Mouse (Mus musculus) midbrain, embryonic 13.5 days (tissue): ENCODE data around the gene Gm2310. TPM values are rescaled to one million over a fixed set of nuclear protein-coding genes. Genes with fewer than 3 reads are reported as not detected.
A peak's percentile ranks its signal among the peaks of the same experiment; 100 is the strongest.
"Not testable (repeated sequence)": the region's sequence is repeated elsewhere in the genome, so short reads cannot be mapped to it uniquely, and the experiment has no call there.

Experiments
- ATAC-seq: fragments of 200-750 bp; cut with Nextera tagmentation; 2 replicates; pipeline ENCODE4 v1.8.0; 2017; ENCODE audit warnings: mild to moderate bottlenecking, moderate TSS enrichment, moderate library complexity
- H3K27ac ChIP-seq: fragments of 300-500 bp; sonication (generic); 2 replicates; pipeline ENCODE4 v1.5.1; 2015; ENCODE audit warnings: inconsistent platforms, mild to moderate bottlenecking, moderate library complexity
- H3K27me3 ChIP-seq: fragments of 300-500 bp; sonication (generic); 2 replicates; pipeline ENCODE4 v1.6.1; 2015; ENCODE audit warnings: mild to moderate bottlenecking, inconsistent platforms
- H3K36me3 ChIP-seq: fragments of 300-500 bp; sonication (generic); 2 replicates; pipeline ENCODE4 v1.6.1; 2015; ENCODE audit warnings: mild to moderate bottlenecking, inconsistent platforms
- H3K4me1 ChIP-seq: fragments of 300-500 bp; sonication (generic); replicated peaks from 2 replicates; pipeline ENCODE4 v1.6.1; 2015; ENCODE audit warnings: inconsistent platforms
- H3K4me2 ChIP-seq: fragments of 300-500 bp; sonication (generic); replicated peaks from 2 replicates; pipeline ENCODE4 v1.6.1; 2015; ENCODE audit warnings: moderate library complexity, mild to moderate bottlenecking, inconsistent platforms
- H3K4me3 ChIP-seq: fragments of 300-500 bp; sonication (generic); replicated peaks from 2 replicates; pipeline ENCODE4 v1.5.1; 2015; ENCODE audit warnings: mild to moderate bottlenecking, inconsistent platforms
- H3K9ac ChIP-seq: fragments of 300-500 bp; sonication (generic); replicated peaks from 2 replicates; pipeline ENCODE4 v1.6.1; 2015; ENCODE audit warnings: mild to moderate bottlenecking, inconsistent platforms
- H3K9me3 ChIP-seq: fragments of 300-500 bp; sonication (generic); 2 replicates; pipeline ENCODE4 v1.6.1; 2016; ENCODE audit warnings: mild to moderate bottlenecking, inconsistent platforms
- WGBS: fragments of 180-500 bp; shearing (Covaris S2); methylation state at CpG from one replicate; pipeline ENCODE4 v1.1.7; 2015; 5-methylcytosine and 5-hydroxymethylcytosine counted together
- polyA plus RNA-seq: library from polyadenylated mRNA; unstranded; fragments of >200 nt; fragmentation: Nextera tagmentation; extraction: Ambion mirVana; gene quantifications from 2 replicates; pipeline ENCODE4 v1.2.1, GENCODE M21; 2015

The Gm2310 gene
- not detected in 2 replicates for polyA plus RNA-seq

- not testable (repeated sequence) for H3K36me3 ChIP-seq, H3K4me2 ChIP-seq, H3K27me3 ChIP-seq, H3K27ac ChIP-seq, H3K9ac ChIP-seq, H3K4me1 ChIP-seq, H3K4me3 ChIP-seq, ATAC-seq, H3K9me3 ChIP-seq
Measured at GRCm38 (mm10) chr15:8519853-8520252, at the start of gene Gm2310. Gm2310 (minus strand) TSS chr15:8519953.

GRCm38 (mm10) chr15:8568645-8569528, 49.1 kb upstream of the Gm2310 start:
- peak overlapping the region; percentile 57 for H3K4me3 ChIP-seq
- H3K27ac ChIP-seq, result no peak overlapping the region
- peak; percentile 88 for ATAC-seq
- peaks cover 27% of the 10 kb centered on the region for H3K27me3 ChIP-seq
- H3K4me2 ChIP-seq, result peak overlapping the region; percentile 88
- peak overlapping the region; percentile 62 for H3K9ac ChIP-seq
- under 1% methylated on average over 61 of the region's 61 CpGs for WGBS
- peaks cover 10% of the 10 kb centered on the region for H3K4me1 ChIP-seq
- no peaks in the 10 kb centered on the region for H3K36me3 ChIP-seq
- no peaks in the 10 kb centered on the region for H3K9me3 ChIP-seq

GRCm38 (mm10) chr15:8568286-8568644, 48.5 kb upstream of the Gm2310 start:
- Histone ChIP-seq H3K4me1 (peaks cover 10% of the 10 kb centered on the region), H3K4me3 (peak overlapping the region; percentile 57), H3K9me3 (no peaks in the 10 kb centered on the region), H3K4me2 (peak overlapping the region; percentile 88), H3K9ac (peak overlapping the region; percentile 62), H3K36me3 (no peaks in the 10 kb centered on the region), H3K27ac (no peak overlapping the region), H3K27me3 (peaks cover 27% of the 10 kb centered on the region)
- 6% methylated on average over 7 of the region's 7 CpGs for WGBS
- no peak; the same call in 1 of the 2 replicates for ATAC-seq

GRCm38 (mm10) chr15:8565416-8565815, 45.7 kb upstream of the Gm2310 start:
- ATAC-seq, result no peak
- no peak overlapping the region for H3K4me3 ChIP-seq
- no peak overlapping the region for H3K27ac ChIP-seq
- H3K4me2 ChIP-seq, result no peak overlapping the region
- H3K4me1 ChIP-seq, result peaks cover 10% of the 10 kb centered on the region
- no peaks in the 10 kb centered on the region for H3K36me3 ChIP-seq
- no peak overlapping the region for H3K9ac ChIP-seq
- H3K9me3 ChIP-seq, result no peaks in the 10 kb centered on the region
- peaks cover 16% of the 10 kb centered on the region for H3K27me3 ChIP-seq
- WGBS, result 51% methylated on average over 6 of the region's 6 CpGs

- no peak overlapping the region for H3K9ac ChIP-seq
- no peak overlapping the region for H3K4me2 ChIP-seq
- no peaks in the 10 kb centered on the region for H3K9me3 ChIP-seq
- 94% methylated on average over 3 of the region's 3 CpGs for WGBS
- no peak overlapping the region for H3K4me3 ChIP-seq
- peaks cover 7% of the 10 kb centered on the region for H3K4me1 ChIP-seq
- H3K36me3 ChIP-seq, result no peaks in the 10 kb centered on the region
- peaks cover 15% of the 10 kb centered on the region for H3K27me3 ChIP-seq
- ATAC-seq, result no peak
- no peak overlapping the region for H3K27ac ChIP-seq
Measured at GRCm38 (mm10) chr15:8564331-8564730, 44.6 kb upstream of the Gm2310 start.

GRCm38 (mm10) chr15:8563423-8564194, 43.9 kb upstream of the Gm2310 start:
- Histone ChIP-seq H3K4me1 (peaks cover 5% of the 10 kb centered on the region), H3K4me3 (no peak overlapping the region), H3K4me2 (no peak overlapping the region), H3K9me3 (no peaks in the 10 kb centered on the region), H3K36me3 (no peaks in the 10 kb centered on the region), H3K27me3 (peaks cover 13% of the 10 kb centered on the region), H3K9ac (no peak overlapping the region), H3K27ac (no peak overlapping the region)
- 96% methylated on average over 1 of the region's 1 CpGs for WGBS
- no peak for ATAC-seq

- ATAC-seq, result no peak
- no peak overlapping the region for H3K27ac ChIP-seq
- H3K4me1 ChIP-seq, result no peaks in the 10 kb centered on the region
- H3K9ac ChIP-seq, result no peak overlapping the region
- H3K27me3 ChIP-seq, result peaks cover 5% of the 10 kb centered on the region
- 91% methylated on average over 7 of the region's 7 CpGs for WGBS
- H3K4me3 ChIP-seq, result no peak overlapping the region
- no peaks in the 10 kb centered on the region for H3K36me3 ChIP-seq
- H3K4me2 ChIP-seq, result no peak overlapping the region
- H3K9me3 ChIP-seq, result no peaks in the 10 kb centered on the region
Measured at GRCm38 (mm10) chr15:8562776-8563175, 43.0 kb upstream of the Gm2310 start.

- Histone ChIP-seq H3K27ac (no peak overlapping the region), H3K27me3 (no peaks in the 10 kb centered on the region), H3K9ac (no peak overlapping the region), H3K4me3 (no peak overlapping the region), H3K4me2 (no peak overlapping the region), H3K4me1 (0 out of 2 replicates have a peak, but pooled peaks cover 4% of the 10 kb centered on the region), H3K36me3 (no peaks in the 10 kb centered on the region), H3K9me3 (no peaks in the 10 kb centered on the region)
- WGBS, result 52% methylated on average over 5 of the region's 5 CpGs
- ATAC-seq, result no peak
Measured at GRCm38 (mm10) chr15:8531201-8531600, 11.4 kb upstream of the Gm2310 start.

GRCm38 (mm10) chr15:8512957-8513356, 6.8 kb downstream of the Gm2310 start:
- no peak overlapping the region for H3K4me2 ChIP-seq
- no peaks in the 10 kb centered on the region for H3K4me1 ChIP-seq
- H3K36me3 ChIP-seq, result no peaks in the 10 kb centered on the region
- H3K9me3 ChIP-seq, result no peaks in the 10 kb centered on the region
- H3K27me3 ChIP-seq, result no peaks in the 10 kb centered on the region
- no peak for ATAC-seq
- H3K9ac ChIP-seq, result no peak overlapping the region
- no peak overlapping the region for H3K4me3 ChIP-seq
- WGBS, result 66% methylated on average over 5 of the region's 5 CpGs
- no peak overlapping the region for H3K27ac ChIP-seq

- no peaks in the 10 kb centered on the region for H3K27me3 ChIP-seq
- no peaks in the 10 kb centered on the region for H3K9me3 ChIP-seq
- H3K27ac ChIP-seq, result no peak overlapping the region
- no peaks in the 10 kb centered on the region for H3K4me1 ChIP-seq
- no peak for ATAC-seq
- H3K4me3 ChIP-seq, result no peak overlapping the region
- H3K9ac ChIP-seq, result no peak overlapping the region
- 78% methylated on average over 9 of the region's 9 CpGs for WGBS
- no peak overlapping the region for H3K4me2 ChIP-seq
- no peaks in the 10 kb centered on the region for H3K36me3 ChIP-seq
Measured at GRCm38 (mm10) chr15:8511861-8512260, 7.9 kb downstream of the Gm2310 start.

GRCm38 (mm10) chr15:8502431-8502830, 17.3 kb downstream of the Gm2310 start:
- no peak overlapping the region for H3K27ac ChIP-seq
- H3K9me3 ChIP-seq, result no peaks in the 10 kb centered on the region
- no peaks in the 10 kb centered on the region for H3K36me3 ChIP-seq
- no peaks in the 10 kb centered on the region for H3K4me1 ChIP-seq
- H3K27me3 ChIP-seq, result no peaks in the 10 kb centered on the region
- no peak for ATAC-seq
- H3K4me3 ChIP-seq, result no peak overlapping the region
- H3K4me2 ChIP-seq, result no peak overlapping the region
- WGBS, result 94% methylated on average over 2 of the region's 2 CpGs
- no peak overlapping the region for H3K9ac ChIP-seq

GRCm38 (mm10) chr15:8485261-8485660, 34.5 kb downstream of the Gm2310 start:
- no peak overlapping the region for H3K27ac ChIP-seq
- no peak for ATAC-seq
- H3K36me3 ChIP-seq, result no peaks in the 10 kb centered on the region
- H3K4me3 ChIP-seq, result no peak overlapping the region
- WGBS, result 86% methylated on average over 6 of the region's 6 CpGs
- H3K4me1 ChIP-seq, result no peaks in the 10 kb centered on the region
- H3K4me2 ChIP-seq, result no peak overlapping the region
- no peaks in the 10 kb centered on the region; the same call in 1 of the 2 replicates for H3K9me3 ChIP-seq
- no peak overlapping the region for H3K9ac ChIP-seq
- no peaks in the 10 kb centered on the region for H3K27me3 ChIP-seq
